Mouse (Mus musculus): Measurements from ENCODE around the gene Cfap221.

Gene Cfap221

DNA sequence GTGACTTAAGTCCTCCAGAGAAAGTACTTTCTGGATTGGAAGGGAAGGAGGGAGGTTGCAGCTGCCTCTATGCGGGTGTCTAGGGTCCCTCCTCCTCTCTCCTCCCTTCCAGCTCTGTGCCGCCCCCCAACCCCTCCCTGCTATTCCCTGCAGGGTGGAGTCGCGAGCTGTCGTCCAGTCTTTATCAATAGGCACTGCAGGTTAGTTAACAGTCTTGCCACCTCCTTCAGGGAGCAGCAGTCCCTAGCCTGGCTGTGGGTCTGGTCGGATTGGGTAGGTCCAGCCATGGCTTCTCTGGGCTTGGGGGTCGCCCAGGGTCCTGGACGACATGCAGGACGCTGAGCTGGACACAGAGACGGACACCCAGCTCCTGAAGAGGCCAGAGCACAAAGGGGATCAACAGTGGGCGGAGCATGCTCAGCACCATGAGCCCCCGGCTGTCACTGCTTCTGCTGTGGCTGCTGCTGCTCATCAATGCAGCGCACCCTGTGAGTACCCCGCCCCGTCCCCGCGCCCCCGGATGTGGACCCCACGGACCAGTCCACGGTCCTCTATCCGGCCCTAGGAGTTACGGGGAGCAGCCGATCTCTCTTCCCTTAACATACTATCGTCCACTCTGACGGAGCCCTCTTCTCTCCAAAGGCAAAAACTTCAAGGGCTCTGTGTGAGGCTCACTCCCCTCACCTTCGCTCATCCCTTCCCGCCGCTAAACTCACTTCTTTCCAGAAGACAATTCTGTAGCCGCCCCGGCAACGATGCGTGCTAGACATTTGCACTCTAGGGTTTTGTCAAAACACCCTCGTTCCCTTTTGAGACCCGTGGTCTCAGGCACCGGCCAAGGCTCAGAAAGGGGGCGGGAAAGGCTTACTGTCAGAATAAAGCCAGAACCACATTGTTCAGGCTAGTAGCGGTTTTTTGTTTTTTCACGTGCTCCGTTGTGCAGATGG, 10.1 kb upstream of the Cfap221 start, which contains the start of gene Sctr:
Gene Sctr, plus strand, starts transcription at position 51 of the 947 bp plus-strand sequence.
- no peak for DNase-seq (ENCODE audit: low spot score in 2 of 2)

DNA sequence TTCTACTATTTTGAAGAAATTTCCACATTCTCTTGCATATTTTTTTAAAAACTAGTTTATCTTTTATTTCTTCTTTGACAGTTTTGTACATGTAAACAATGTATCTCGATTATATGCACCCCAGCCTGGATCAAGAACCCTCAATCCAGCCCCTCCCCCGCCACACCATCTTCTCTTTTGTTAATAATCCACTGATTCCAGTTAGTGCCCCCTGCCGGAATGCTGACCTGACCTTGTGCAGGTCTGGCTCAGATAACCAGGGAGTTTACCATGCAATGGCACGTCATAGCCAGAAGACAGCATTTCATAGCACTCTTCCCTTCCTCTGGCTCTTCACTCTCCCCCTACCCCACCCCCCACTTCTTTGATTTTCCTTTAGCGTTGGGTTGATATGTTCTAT, 610 bp upstream of the Cfap221 start:
- no peak for DNase-seq (ENCODE audit: low spot score in 2 of 2)

DNA sequence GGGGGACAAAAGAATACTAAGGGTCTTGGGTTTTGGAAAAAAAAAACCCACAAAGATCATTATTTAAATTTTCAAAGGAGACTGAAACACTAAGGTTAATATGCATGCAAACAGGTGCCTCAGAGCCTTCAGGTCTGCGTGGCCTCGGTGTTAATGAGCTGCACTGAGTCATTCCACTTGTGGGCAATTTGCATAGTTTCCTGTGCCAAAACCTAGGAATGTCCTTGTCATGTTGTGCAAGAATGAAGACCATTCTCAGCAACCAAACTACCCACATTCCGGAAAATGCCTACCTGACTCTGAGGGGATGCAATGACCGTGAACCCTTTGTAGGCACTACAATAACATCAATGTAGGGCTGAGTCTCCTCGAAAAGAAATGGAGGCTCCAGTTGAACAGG, 10.5 kb downstream of the Cfap221 start:
- DNase-seq (ENCODE audit: low spot score in 2 of 2), result no peak

DNA sequence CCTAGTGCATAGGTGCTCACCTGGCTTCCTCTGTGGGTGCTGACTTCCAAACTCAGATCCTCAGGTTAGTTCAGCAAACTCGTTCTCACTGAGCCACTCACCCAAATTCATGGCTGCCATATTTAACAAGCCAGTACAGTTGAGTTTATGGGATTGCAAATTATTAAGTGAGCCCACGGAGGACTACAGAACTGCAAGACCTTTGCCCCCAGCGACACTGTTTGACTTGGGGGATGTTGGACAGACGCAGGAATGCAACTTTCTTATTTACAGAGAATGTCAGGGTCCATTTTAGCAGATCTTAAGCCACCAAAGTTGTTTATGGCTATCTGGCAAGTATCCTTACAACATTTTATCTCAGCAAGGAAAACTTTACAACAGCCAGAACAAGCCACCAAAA, 21.9 kb downstream of the Cfap221 start:
- DNase-seq (ENCODE audit: low spot score in 2 of 2), result no peak

DNA sequence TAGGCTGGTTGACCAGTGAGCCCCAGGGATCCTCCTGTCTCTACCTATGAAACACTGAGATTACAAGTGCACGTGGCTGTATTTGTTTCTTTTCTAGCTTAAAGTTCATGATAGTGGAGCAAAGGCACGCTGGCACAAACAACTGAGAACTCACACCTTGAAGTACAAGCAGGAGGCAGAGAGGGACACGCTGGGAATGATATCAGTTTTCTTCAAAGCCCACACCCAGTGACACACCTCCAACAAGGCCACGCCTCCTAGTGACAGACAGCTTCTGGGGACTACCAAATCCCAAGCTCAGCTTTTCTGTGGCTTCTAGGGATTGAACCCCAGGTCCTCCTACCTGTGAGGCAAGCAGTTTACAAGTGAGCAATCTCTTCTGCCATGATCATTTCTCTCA, 23.9 kb downstream of the Cfap221 start:
- no peak for DNase-seq (ENCODE audit: low spot score in 2 of 2)

DNA sequence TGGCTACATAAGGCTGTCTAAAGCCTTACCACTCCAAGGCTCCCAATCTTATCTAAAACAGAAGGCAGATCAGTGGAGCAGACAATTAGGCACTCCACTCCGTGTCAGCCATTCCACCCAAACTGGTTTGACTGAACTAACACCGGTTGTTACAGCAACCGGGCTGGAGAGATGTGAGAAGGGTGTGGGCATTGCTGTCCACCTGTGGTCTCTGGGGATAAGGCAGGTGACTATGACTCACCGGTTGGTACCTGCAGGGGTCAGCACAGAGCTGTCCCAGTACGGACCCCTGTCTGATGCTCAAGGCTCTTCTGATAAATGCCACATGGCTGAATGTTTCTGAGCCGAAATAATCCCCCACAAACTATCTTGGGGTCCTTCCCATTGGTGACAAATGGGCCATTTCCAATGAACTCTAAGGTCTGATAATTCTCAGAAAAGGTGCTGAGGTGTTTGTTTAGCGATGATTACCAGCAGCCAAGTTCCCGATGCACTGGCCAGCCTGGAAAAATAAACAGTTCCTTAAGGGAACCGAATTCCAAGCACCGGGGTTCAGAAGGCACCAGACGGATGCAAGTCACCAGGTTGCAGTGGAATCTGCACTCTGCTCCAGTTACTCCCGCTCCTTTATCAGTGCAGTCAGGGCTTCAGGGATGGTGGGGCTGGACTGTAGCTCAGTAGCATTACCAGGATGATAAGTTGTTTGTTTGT, 31.1 kb downstream of the Cfap221 start:
- no peak for DNase-seq (ENCODE audit: low spot score in 2 of 2)

DNA sequence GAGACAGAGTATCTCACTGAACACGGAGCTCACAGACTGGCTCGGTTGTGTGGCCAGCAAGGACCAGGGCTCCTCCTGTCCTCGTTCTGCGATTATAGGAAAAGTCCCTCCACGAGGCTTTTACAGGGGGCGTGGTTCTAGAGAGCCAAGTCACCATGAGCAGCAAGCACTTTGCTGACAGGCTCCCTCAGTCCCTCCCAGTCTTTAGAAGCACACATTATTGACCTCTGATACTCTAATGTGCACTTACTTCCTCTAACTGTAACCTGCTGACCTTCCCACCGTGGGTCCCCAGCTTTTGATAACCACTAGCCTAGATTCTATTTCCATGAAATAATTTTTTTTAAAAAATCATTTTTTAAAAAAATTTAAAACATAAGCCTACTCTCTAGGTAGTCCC, 37.1 kb downstream of the Cfap221 start:
- DNase-seq (ENCODE audit: low spot score in 2 of 2), result no peak

DNA sequence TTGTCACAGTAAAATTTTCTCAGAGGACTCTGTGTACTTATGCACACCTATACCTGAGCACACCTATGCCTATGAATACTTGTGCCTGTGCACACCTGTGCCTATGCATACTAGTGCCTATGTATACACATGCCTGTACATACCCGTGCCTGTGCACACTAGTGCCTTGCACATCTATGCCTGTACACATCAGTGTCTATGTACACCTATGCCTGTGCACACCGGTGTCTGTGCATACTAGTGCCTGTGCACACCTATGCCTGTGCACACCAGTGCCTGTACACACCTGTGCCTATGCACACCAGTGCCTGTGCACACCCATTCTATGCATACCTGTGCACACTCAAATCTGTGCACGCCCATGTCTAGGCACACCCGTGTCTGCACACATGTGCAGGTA, 37.6 kb downstream of the Cfap221 start:
- no peak for DNase-seq (ENCODE audit: low spot score in 2 of 2)

DNA sequence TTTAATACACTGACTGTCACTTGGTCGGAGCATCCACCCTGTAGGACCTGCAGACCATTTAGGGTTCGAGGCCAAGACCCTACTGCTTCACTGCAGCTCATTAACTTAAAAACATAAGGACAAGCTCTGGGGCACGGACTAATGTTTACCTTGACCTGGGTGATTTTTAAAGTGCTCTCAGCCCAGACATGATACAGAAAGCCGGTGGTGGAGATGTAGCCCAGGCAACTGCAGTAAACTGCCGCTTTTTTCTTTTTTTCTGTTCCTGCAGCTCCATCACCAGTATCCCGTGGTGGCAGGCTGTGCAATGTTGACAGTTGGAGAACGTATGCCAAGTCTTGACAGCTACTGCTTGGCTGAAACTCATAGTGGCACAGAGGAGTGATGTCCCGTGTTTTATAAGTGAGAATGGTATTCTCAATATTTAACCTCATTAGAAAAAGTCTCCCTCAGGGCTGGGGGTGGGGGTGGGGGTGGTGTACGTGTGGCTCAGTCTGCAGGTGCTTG, 39.3 kb downstream of the Cfap221 start:
- DNase-seq (ENCODE audit: low spot score in 2 of 2), result no peak

DNA sequence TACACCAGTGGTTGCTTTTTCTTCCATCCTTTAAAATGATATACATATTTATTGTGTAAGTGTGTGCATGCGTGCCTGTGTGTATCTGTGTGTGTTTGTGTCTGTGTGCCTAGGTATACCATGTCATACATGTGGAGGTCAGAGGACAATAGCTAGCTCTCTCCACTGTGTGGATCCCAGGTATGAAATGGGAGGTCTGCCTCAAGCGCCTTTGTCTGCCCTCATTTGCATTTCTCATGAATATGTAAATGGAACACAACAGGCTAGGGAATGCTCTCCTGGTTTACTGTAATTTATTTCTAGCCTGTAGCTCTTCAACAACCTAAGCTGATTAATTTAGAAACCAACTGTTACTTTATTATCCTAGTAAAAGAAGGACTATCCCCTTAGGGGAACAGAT, 42.4 kb downstream of the Cfap221 start:
- DNase-seq (ENCODE audit: low spot score in 2 of 2), result no peak

DNA sequence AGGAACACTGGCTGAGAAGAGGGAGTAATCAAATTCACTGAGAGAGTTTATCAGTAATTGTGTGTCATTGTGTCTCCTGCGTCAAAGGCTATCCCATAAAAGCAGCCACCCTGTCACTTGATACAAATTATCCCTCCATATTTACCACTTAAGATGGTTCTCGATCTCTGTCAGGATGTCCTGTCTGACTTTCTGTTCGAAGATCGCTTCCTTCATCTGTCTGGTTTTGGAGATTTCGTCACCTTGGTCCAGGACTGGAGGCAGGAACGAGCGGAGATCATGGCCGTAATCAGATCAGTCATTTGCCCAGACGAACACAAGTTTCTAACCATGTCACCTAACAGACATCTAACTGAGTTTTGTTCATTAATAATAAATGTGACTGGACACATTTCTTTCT, 43.6 kb downstream of the Cfap221 start:
- DNase-seq (ENCODE audit: low spot score in 2 of 2), result no peak

DNA sequence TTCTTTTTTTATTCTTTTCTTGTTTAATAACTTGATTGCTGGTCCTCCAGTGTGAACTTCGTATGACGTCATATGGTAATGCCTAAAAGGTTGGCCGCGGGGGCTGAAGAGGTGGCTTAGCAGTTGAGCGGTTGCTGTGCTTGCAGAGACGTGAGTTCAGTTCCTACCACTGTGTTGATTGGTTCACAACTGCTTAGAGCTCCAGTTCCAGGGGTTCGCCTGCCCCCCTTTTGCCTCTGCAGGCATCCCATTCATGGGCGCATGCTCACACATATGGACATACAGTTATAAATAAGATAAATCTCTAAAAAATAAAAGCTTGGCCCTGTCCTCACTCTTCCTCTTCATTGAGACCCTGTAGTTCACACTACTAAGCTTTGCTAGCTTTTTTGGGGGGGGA, 46.9 kb downstream of the Cfap221 start:
- no peak for DNase-seq (ENCODE audit: low spot score in 2 of 2)

DNA sequence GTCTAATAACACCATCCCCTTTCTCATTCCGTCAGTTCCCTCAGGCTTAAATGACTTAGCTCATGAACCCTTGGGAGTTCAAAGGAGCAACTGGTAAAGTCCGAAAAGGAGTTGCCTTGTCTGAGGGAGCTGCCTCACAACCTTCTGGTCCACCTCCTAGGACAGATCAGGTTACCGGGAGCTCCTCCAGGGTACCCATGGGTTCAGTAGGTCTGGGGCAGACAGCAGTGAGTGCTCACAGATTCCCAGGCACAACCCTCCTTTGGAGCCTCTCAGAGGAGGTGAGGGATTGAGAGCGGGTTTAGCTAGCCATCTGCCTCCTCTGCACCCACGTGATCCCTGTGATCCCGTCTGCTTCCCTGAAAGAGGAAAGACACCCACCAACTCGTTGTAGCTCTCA, 60.2 kb downstream of the Cfap221 start:
- DNase-seq (ENCODE audit: low spot score in 2 of 2), result no peak

DNA sequence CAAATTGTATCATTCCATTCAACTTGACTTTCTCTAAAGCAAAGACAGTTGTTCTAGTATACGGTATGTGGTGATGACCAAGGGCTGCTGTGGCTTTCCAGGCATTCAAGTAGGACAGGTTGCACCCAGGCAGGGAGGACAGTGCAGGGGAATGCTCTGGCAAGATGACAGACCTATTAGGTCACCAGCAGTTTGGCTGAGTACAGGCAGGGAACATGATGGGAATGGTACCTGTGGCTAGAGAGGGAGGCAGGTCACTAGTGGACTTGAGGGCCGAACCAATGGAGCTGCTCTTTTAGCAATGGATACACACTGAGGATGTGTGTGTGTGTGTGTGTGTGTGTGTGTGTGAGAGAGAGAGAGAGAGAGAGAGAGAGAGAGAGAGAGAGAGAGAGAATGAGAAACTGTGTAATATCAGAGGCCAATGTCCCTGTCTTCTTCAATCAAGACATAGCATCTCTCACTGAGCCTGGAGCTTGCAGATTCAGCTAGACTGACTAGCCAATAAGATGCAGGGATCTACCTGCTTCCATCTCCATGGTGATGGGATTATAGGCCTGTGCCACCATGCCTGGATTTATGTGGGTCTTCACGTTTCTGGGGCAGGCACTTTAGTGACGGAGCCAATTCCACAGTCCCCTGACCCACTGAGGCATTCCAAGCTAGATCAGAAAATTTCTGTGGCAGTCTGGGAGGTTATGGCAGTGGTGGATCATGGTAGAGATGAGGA, 65.4 kb downstream of the Cfap221 start:
- no peak for DNase-seq (ENCODE audit: low spot score in 2 of 2)

DNA sequence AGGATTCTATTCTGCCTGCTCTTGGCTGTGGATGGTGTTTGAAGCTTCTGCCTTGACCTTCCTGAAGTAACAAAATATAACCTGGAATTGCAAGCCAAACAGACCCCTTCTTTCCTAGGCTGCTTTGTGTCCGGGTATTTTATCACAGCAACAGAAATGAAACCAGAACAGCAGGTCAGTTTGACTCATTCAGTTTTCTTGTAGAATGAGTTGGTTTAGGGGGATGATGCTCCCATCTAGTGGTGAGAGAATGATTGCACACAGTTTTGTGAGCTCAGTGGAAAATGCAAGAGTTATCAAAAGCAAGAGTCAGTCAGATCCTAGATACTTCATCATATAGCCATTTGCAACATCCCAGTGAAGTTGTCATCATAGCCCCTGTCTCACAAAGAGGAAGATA, 67.3 kb downstream of the Cfap221 start:
- no peak for DNase-seq (ENCODE audit: low spot score in 2 of 2)

DNA sequence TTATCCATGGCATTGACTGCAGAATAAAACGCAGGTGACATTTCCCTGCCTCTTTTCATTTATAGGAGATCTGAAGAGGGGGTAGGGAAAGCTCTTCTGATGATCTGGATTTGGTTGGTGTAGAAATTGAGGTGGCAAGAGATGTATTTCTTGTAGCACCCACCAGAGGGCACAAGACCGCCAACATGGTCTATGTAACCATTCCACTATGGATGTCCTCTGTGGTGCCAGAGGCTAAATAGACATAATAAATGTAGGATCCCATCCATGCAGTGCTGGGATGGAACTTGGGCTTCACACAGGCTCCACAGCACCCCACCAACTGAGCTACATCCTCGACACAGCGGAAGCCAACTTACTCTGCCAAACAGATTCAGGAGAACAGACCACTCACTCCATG, 77.7 kb downstream of the Cfap221 start:
- no peak for DNase-seq (ENCODE audit: low spot score in 2 of 2)

DNA sequence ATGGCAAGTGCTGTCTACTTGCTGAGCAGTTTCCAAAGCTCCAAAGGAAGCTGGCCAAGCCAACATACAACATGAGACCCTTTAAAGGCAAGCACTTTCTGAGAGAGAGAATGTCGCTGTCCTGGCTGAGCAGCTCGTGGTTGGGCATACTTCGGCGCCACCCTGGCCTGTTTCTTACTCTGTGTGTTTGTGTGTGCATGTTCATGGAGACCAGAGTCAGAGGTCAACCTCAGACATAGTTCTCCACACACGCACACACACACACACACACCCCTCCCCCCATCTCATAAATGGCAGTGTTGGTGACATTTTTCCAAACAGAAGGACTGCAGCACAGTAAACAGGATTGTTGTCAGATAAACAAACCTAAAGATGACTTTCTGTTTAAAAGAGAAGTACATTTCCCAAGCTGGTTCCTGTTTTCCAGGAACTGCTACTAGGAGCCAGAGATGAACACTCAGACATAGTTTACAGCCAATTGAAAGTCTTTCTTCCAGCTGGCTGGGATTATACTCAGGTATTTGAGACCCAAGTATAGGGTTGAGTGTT, 80.1 kb downstream of the Cfap221 start:
- DNase-seq (ENCODE audit: low spot score in 2 of 2), result no peak

DNA sequence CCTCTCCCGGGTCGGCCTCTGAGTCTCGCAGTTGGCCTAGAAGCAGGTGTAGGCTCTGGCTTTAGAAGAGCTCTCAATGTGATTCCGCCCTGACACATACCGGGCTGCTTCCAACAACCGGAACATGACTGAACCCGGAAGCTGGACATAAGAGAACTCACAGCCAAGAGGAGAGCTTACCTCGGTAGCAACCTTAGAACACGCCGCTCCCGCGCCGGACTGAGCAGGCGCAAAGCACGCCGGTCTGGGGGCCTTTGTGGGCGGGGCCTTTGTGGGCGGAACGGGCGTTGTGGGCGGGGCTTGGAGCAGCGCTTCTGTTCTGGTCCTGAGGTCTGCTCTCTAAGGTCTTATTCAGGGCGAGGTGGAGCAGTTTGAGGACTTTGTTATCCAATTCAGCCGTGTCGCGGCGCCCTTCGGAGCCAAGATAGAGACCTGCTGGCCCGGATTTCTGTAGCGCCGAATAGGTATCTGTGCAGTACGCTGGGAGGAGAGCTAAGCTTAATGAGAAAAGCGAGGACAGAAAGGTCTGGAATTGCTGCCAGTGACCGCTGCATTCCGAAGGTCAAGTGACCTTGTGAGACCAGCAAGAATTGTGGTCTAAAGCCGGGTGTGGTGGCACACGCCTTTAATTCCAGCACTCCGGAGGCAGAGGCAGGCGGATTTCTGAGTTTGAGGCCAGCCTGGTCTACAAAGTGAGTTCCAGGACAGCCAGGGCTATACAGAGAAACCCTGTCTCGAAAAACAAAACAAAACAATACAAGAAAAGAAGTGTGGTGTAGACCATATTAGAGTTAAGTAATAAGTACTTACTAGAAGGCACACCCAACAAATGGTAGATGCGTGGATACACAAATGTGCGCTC, 83.8 kb downstream of the Cfap221 start, which contains the start of gene Tmem177:
Gene Tmem177, minus strand, starts transcription at position 256 of the 862 bp plus-strand sequence.
- peak; percentile 91 to 93 for DNase-seq (ENCODE audit: low spot score in 2 of 2)

DNA sequence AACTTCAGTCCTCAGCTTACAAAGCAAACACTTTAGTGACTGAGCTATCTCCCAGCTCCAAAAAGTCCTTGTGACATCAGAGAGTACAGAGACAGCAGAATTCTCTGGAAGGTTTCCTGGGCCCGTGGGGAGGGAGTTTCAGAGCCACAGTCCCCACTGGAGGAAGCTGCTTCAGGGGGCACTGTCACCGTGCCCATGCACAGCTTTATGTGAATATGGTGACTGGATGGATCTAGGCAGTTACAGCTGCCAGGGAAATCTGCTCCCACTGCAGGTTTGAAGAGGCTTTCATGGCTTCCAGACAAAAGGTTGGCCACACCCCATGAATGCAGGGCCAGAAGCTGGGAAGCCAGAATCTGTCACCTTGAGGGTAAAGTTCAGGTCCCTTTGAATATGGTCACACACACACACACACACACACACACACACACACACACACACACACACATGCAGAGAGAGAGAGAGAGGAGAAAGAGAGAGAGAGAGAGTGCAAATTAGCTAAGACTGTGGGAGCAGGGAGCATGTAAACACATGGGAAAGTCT, 89.8 kb downstream of the Cfap221 start:
- DNase-seq (ENCODE audit: low spot score in 2 of 2), result no peak

DNA sequence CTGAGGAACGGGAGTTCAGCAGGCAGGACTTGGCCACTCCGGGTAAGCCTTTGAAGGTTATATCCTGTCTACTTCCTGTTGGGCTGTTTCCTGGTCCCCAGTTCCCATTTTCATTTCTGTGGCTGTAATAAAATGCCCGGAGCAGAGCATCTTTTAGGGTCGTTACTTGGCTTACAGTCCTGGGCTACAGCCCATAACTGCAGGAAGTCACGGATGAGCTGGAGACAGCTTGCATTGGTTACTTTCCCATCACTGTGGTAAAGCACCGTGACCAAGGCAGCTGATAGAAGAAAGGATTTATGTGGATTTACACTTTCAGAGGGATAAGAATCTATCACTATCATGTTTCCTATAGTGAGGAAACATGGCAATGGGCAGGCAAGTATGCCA, 93.8 kb downstream of the Cfap221 start:
- DNase-seq (ENCODE audit: low spot score in 2 of 2), result no peak
